Mouse (Mus musculus) midbrain, embryonic 16.5 days (tissue): Measurements from ENCODE around the gene Zbtb7a. TPM values are rescaled to one million over a fixed set of nuclear protein-coding genes. Genes with fewer than 3 reads are reported as not detected.

ENCODE experiments used
- ATAC-seq: fragments of 200-750 bp; cut with Nextera tagmentation; 2 replicates; pipeline ENCODE4 v1.8.0; 2017; ENCODE audit warnings: moderate TSS enrichment
- H3K27ac ChIP-seq: fragments of 300-500 bp; sonication (generic); 2 replicates; pipeline ENCODE4 v1.5.1; 2014; ENCODE audit warnings: mild to moderate bottlenecking, low read length, mixed read lengths
- H3K27me3 ChIP-seq: fragments of 300-500 bp; sonication (generic); 2 replicates; pipeline ENCODE4 v1.6.1; 2014; ENCODE audit warnings: low read depth, low read length, mixed read lengths; ENCODE audit not compliant: control insufficient read depth, insufficient read depth
- H3K36me3 ChIP-seq: fragments of 300-500 bp; sonication (generic); 2 replicates; pipeline ENCODE4 v1.6.1; 2014; ENCODE audit warnings: mild to moderate bottlenecking, low read length, moderate library complexity, mixed read lengths; ENCODE audit not compliant: control insufficient read depth, insufficient read depth
- H3K4me1 ChIP-seq: fragments of 300-500 bp; sonication (generic); 2 replicates; pipeline ENCODE4 v1.6.1; 2014; ENCODE audit warnings: mild to moderate bottlenecking, low read length, mixed read lengths; ENCODE audit not compliant: control insufficient read depth, insufficient read depth
- H3K4me2 ChIP-seq: fragments of 300-500 bp; sonication (generic); 2 replicates; pipeline ENCODE4 v1.6.1; 2014; ENCODE audit warnings: mild to moderate bottlenecking, low read length, mixed read lengths
- H3K4me3 ChIP-seq: fragments of 300-500 bp; sonication (generic); 2 replicates; pipeline ENCODE4 v1.5.1; 2014; ENCODE audit warnings: low read depth, mild to moderate bottlenecking, low read length, moderate library complexity, mixed read lengths
- H3K9ac ChIP-seq: fragments of 300-500 bp; sonication (generic); 2 replicates; pipeline ENCODE4 v1.6.1; 2014; ENCODE audit warnings: low read depth, low read length, mixed read lengths
- H3K9me3 ChIP-seq: fragments of 300-500 bp; sonication (generic); replicated peaks from 2 replicates; pipeline ENCODE4 v1.6.1; 2014; ENCODE audit warnings: mild to moderate bottlenecking, low read length, mixed read lengths; ENCODE audit not compliant: control insufficient read depth, poor library complexity, severe bottlenecking
- WGBS: fragments of 180-500 bp; shearing (Covaris S2); extraction: QIAGEN DNeasy Blood & Tissue Kit; methylation state at CpG from one replicate; pipeline ENCODE4 v1.1.7; 2014; 5-methylcytosine and 5-hydroxymethylcytosine counted together
- polyA plus RNA-seq: library from polyadenylated mRNA; unstranded; fragments of >200 nt; fragmentation: Nextera tagmentation; extraction: Ambion mirVana; gene quantifications from 2 replicates; pipeline ENCODE4 v1.2.1, GENCODE M21; 2015

The Zbtb7a gene
- polyA plus RNA-seq, 1 experiment from 2014 or later, result 12.6 TPM

GRCm38 (mm10) chr10:81143157-81143633 lies 8.2 kb downstream of the Zbtb7a start:
- no peak for ATAC-seq
- H3K4me1 ChIP-seq, result peaks cover 30% of the 10 kb centered on the region
- no peak overlapping the region for H3K9ac ChIP-seq
- no peaks in the 10 kb centered on the region for H3K9me3 ChIP-seq
- H3K4me3 ChIP-seq, result no peak overlapping the region
- H3K27ac ChIP-seq, result no peak overlapping the region
- no peaks in the 10 kb centered on the region for H3K27me3 ChIP-seq
- H3K4me2 ChIP-seq, result no peak overlapping the region
- H3K36me3 ChIP-seq, result peaks cover 42% of the 10 kb centered on the region
- WGBS, result 91% methylated on average over 6 of the region's 7 CpGs

- WGBS, result 95% methylated on average over 52 of the region's 52 CpGs
- Histone ChIP-seq H3K4me2 (no peak overlapping the region), H3K27me3 (no peaks in the 10 kb centered on the region), H3K4me1 (peaks cover 23% of the 10 kb centered on the region), H3K9me3 (no peaks in the 10 kb centered on the region), H3K36me3 (peaks cover 49% of the 10 kb centered on the region), H3K27ac (no peak overlapping the region), H3K9ac (no peak overlapping the region), H3K4me3 (no peak overlapping the region)
- no peak for ATAC-seq
Observed at GRCm38 (mm10) chr10:81143845-81144437, 8.9 kb downstream of the Zbtb7a start.

GRCm38 (mm10) chr10:81144667-81145066 lies 9.6 kb downstream of the Zbtb7a start:
- Histone ChIP-seq H3K27ac (no peak overlapping the region), H3K4me1 (peaks cover 15% of the 10 kb centered on the region), H3K36me3 (peaks cover 52% of the 10 kb centered on the region), H3K4me2 (no peak overlapping the region), H3K4me3 (no peak overlapping the region), H3K27me3 (no peaks in the 10 kb centered on the region), H3K9ac (no peak overlapping the region), H3K9me3 (no peaks in the 10 kb centered on the region)
- 97% methylated on average over 26 of the region's 27 CpGs for WGBS
- ATAC-seq, result no peak

- 95% methylated on average over 6 of the region's 6 CpGs for WGBS
- peaks cover 52% of the 10 kb centered on the region for H3K36me3 ChIP-seq
Observed at GRCm38 (mm10) chr10:81145307-81145706, 10.3 kb downstream of the Zbtb7a start.

GRCm38 (mm10) chr10:81145778-81146177 lies 10.8 kb downstream of the Zbtb7a start:
- 88% methylated on average over 7 of the region's 7 CpGs for WGBS
- Histone ChIP-seq H3K36me3 (peaks cover 52% of the 10 kb centered on the region), H3K4me1 (peaks cover 7% of the 10 kb centered on the region), H3K27me3 (no peaks in the 10 kb centered on the region), H3K9ac (no peak overlapping the region), H3K27ac (no peak overlapping the region), H3K4me3 (no peak overlapping the region), H3K4me2 (no peak overlapping the region), H3K9me3 (no peaks in the 10 kb centered on the region)
- no peak for ATAC-seq

More at GRCm38 (mm10) chr10:81145307-81145706, 10.3 kb downstream of the Zbtb7a start:
- Histone ChIP-seq H3K9me3 (no peaks in the 10 kb centered on the region), H3K4me2 (no peak overlapping the region), H3K27me3 (no peaks in the 10 kb centered on the region), H3K27ac (no peak overlapping the region), H3K4me3 (no peak overlapping the region), H3K4me1 (peaks cover 11% of the 10 kb centered on the region), H3K9ac (no peak overlapping the region)
- ATAC-seq, result no peak

- Histone ChIP-seq H3K4me2 (no peak overlapping the region), H3K9me3 (no peaks in the 10 kb centered on the region), H3K27ac (no peak overlapping the region), H3K27me3 (no peaks in the 10 kb centered on the region), H3K4me1 (peaks cover 5% of the 10 kb centered on the region), H3K9ac (no peak overlapping the region), H3K4me3 (no peak overlapping the region), H3K36me3 (peaks cover 52% of the 10 kb centered on the region)
- 80% methylated on average over 2 of the region's 4 CpGs for WGBS
- ATAC-seq, result no peak
Observed at GRCm38 (mm10) chr10:81146296-81146695, 11.3 kb downstream of the Zbtb7a start.

- H3K36me3 ChIP-seq, result peaks cover 56% of the 10 kb centered on the region
- WGBS, result 77% methylated on average over 6 of the region's 6 CpGs
Observed at GRCm38 (mm10) chr10:81151261-81151660, 16.2 kb downstream of the Zbtb7a start.

GRCm38 (mm10) chr10:81152609-81153008 lies 17.6 kb downstream of the Zbtb7a start:
- no peak for ATAC-seq
- WGBS, result 82% methylated on average over 12 of the region's 12 CpGs
- peaks cover 56% of the 10 kb centered on the region for H3K36me3 ChIP-seq
- no peak overlapping the region for H3K4me2 ChIP-seq
- H3K9ac ChIP-seq, result no peak overlapping the region
- no peak overlapping the region for H3K4me3 ChIP-seq
- H3K9me3 ChIP-seq, result no peaks in the 10 kb centered on the region
- H3K27ac ChIP-seq, result no peak overlapping the region
- H3K27me3 ChIP-seq, result no peaks in the 10 kb centered on the region
- no peaks in the 10 kb centered on the region for H3K4me1 ChIP-seq

More at GRCm38 (mm10) chr10:81151261-81151660, 16.2 kb downstream of the Zbtb7a start:
- Histone ChIP-seq H3K27me3 (no peaks in the 10 kb centered on the region), H3K4me1 (no peaks in the 10 kb centered on the region), H3K9ac (no peak overlapping the region), H3K4me2 (no peak overlapping the region), H3K27ac (no peak overlapping the region), H3K9me3 (no peaks in the 10 kb centered on the region), H3K4me3 (no peak overlapping the region)
- ATAC-seq, result no peak

- Histone ChIP-seq H3K4me3 (no peak overlapping the region), H3K9ac (no peak overlapping the region), H3K36me3 (peaks cover 45% of the 10 kb centered on the region), H3K9me3 (no peaks in the 10 kb centered on the region), H3K27ac (no peak overlapping the region), H3K4me2 (no peak overlapping the region), H3K27me3 (no peaks in the 10 kb centered on the region), H3K4me1 (no peaks in the 10 kb centered on the region)
- no peak for ATAC-seq
- WGBS, result 95% methylated on average over 11 of the region's 12 CpGs
Observed at GRCm38 (mm10) chr10:81154313-81154712, 19.3 kb downstream of the Zbtb7a start.
